Mouse (Mus musculus): Measurements from ENCODE around the gene Uvrag.
A peak's percentile ranks its signal among the peaks of the same experiment; 100 is the strongest.

Gene Uvrag

DNA sequence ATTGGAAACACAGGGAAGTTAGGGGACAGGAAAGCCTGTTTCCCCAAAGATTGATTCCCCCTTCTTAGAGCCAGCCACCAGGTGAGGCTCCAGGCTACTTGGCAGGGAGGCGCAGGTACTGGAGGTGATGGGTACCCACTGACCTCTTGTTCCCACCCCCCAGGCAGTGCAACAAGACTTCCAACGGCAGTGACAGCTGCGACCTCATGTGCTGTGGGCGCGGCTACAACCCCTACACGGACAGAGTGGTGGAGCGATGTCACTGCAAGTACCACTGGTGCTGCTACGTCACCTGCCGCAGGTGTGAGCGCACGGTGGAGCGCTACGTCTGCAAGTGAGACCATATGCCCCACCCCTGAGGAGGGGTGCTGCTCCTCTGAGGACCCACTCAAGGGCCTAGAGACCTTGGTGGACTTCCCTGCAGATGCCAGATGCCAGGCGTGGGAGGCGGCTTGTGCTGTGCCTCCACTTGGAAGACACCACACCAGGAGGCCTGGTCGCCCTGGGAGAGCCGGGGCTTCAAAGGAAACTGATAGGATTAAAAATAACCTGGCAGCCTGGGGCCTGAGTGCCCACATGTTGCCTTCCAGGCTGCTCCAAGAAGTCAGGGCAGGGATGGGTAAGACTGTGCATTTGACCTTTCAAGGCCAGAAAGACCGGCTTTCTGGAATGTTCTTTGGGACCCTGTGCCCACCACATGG lies 287.8 kb downstream of the Uvrag start:
- DNase-seq (ENCODE audit: low spot score in 2 of 2): no peak

GRCm38 (mm10) chr7:98851220-98851619 lies 289.7 kb downstream of the Uvrag start:
- DNase-seq (ENCODE audit: low spot score in 2 of 2): no peak

DNA sequence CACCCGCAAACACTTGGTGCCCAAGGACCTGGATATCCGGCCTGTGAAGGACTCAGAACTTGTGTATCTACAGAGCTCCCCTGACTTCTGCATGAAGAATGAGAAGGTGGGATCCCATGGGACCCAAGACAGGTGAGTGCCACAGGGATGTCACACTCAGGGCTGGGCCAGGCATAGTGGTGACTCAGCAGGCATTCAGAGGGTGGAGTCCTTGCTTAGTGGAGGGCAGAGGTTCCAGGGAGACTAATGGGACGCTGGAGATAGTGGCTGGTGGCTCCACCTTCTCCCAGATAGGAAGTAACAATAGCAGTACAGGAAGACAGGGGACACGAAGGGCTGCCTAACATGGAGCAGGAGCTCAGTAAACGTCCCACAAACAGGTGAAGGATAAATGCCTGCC lies 290.6 kb downstream of the Uvrag start:
- no peak for DNase-seq (ENCODE audit: low spot score in 2 of 2)

DNA sequence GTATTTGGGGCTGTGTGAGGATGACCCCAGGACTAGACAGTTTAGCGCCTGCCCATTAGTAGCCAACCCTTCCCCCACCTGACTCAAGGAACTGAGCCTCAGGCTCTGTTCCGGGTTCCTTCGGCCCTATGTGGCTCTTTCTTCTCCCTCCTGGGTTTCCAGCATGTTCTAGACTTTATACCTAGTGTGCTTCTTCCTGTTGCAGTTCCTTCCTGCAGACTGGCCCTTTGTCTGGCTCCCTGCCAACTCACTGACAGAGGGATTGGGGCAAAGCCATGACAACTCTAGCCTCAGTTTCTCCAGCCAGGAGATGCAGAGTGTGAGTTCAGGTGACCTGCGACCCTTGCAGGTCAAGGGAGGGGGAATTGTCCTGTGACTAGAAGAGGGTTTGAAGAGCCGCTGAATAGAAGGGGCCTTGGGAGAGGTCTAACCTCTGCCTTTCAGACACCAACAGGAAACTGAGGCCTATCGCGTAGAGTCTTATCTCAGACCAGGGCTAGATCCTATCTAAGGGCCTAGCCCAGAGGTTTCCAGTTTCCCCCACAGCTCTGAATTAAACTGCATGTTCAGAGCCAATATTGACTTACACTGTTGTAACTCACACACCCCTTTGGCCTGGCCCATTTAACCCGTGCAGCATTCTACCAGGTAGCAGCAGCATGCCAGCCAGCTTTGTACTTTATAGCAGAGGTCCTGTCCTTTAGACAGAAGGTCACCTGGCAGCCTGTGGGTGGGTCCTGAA lies 291.9 kb downstream of the Uvrag start:
- DNase-seq (ENCODE audit: low spot score in 2 of 2): no peak

GRCm38 (mm10) chr7:98843649-98844048 lies 297.3 kb downstream of the Uvrag start:
- DNase-seq (ENCODE audit: low spot score in 2 of 2): no peak

DNA sequence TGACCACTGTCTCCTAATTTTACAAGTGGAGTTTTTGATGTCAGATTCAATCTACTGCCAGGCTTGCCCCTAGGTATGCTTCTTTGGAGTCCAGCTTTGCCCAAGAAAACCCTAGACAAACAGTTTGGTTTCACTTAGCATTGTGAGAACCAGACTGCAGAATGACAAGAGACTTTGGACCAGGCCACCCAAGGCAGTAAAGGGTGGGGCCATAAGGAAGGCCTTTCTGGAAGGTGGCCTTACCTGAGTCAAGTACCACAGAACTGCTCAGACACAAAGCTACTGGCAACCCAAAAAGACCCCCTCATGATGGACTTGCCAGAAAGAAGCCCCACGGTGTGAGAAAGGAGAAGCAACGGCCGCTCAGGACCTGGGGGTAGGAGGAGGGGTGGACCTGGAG lies 297.9 kb downstream of the Uvrag start:
- DNase-seq (ENCODE audit: low spot score in 2 of 2): no peak

- DNase-seq (ENCODE audit: low spot score in 2 of 2): no peak
These were observed 299.1 kb downstream of the Uvrag start for GRCm38 (mm10) chr7:98841802-98842201.

GRCm38 (mm10) chr7:98840771-98841170 lies 300.2 kb downstream of the Uvrag start:
- DNase-seq (ENCODE audit: low spot score in 2 of 2): no peak

DNA sequence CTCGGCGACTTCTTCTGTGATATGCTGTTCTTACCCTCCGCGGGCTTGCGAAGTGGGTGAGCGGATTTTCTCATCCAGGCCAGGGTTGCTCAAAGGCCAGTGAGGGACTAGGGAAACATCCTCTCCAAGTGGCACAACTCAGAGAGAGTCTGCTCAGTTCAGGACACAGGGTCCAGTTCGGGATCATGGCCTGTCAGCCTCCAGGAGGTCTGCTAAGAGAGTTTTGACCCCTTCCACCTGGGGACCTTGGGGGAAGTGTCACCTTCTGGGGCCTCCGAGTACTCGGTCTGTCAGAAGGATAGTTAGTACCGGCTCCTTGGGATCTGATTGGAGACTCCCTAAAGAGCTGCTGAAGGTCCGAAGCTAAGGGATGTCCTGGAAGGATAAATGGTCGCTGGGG lies 301.6 kb downstream of the Uvrag start:
- DNase-seq (ENCODE audit: low spot score in 2 of 2): no peak

- DNase-seq (ENCODE audit: low spot score in 2 of 2): peak in 1 of 2 experiments; percentile 61
These were observed 302.2 kb downstream of the Uvrag start for GRCm38 (mm10) chr7:98838729-98839141.

DNA sequence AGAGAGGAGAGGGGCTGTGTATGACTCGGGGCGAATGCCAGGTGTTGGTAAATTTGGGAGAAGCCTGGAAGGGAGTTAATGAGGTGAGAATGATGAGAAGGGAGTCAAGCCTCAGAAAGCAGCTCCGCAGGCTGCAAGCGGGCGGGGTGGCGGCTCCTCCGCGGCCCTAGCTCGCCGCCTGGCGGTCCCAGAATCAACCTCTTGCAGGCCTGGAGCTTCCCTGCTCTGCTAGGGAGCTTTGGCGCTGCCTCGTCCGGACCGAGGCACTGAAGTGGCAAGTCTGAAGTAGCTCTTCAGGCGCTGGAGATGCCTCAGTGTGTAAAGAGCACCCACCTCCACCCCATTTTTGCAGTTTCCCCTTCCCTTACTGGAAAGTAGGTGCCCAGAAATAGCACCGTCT lies 303.0 kb downstream of the Uvrag start:
- DNase-seq (ENCODE audit: low spot score in 2 of 2): peak; percentile 81 to 87

DNA sequence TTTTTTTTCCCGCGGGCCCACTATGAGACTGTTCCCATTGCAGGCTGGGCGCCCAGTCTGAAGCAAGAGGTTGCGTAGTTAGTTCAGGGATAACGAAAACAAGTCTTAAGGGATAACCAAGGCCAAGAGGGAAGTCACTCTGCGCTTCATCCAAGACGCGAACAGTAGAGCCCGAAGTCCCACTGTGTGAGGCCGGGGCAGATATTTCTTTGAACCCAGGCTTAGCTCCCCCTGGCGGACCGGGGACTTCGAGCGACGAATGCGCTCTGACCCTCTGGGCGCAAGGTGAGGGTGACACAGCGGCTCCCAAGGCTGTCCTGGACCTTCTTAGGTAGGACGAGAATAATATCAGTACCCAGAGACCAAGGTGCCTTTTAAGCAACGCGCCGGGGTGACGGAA lies 304.3 kb downstream of the Uvrag start:
- peak in 1 of 2 experiments; percentile 44 for DNase-seq (ENCODE audit: low spot score in 2 of 2)

GRCm38 (mm10) chr7:98835519-98836441 lies 305.2 kb downstream of the Uvrag start:
- DNase-seq (ENCODE audit: low spot score in 2 of 2): no peak
